Mouse (Mus musculus) olfactory bulb, adult 2 months (tissue): Measurements from ENCODE around the gene Prss27.

Experiments used
- CTCF ChIP-seq: fragments of 200-500 bp; IDR thresholded peaks from 2 replicates; pipeline ENCODE4 v1.5.1; 2012; ENCODE audit warnings: low read depth, mild to moderate bottlenecking, low read length, moderate library complexity; ENCODE audit not compliant: insufficient read depth
- POLR2A ChIP-seq: fragments of 200-500 bp; IDR thresholded peaks from 2 replicates; pipeline ENCODE4 v1.6.1; 2012; ENCODE audit warnings: mild to moderate bottlenecking, low read depth, low read length, moderate library complexity; ENCODE audit not compliant: insufficient read depth

GRCm38 (mm10) chr17:24048053-24048452 is 10.1 kb downstream of the Prss27 start:
- TF ChIP-seq CTCF (no peak), POLR2A (no peak)
